ENCODE assay signal across 10 mouse cellular contexts in the genomic region with DNA sequence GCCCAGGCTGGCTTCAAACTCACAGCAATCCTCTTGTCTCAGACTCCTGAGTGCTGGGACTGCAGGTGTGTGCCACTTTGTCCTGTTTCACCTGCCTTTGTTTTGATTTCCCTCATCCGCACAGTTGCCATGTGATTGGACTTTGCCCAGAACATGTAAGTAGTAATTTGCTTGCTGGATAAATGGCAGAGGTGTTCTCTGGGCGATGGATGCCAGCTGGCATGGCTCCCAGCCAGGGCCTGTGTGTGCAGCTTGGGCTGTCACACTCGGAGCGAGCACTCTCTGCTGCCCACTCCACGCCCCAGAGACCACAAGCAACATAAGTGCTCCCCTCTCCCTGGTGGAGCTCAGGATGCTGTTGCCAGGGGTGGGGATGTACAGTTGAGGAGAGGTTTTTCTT. TPM values are rescaled to one million over a fixed set of nuclear protein-coding genes. Genes with fewer than 3 reads are reported as not detected.
A peak's percentile ranks its signal among the peaks of the same experiment; 100 is the strongest.
DNase-seq lines count a peak whose midpoint lies in the region; ATAC-seq and TF ChIP-seq lines count a peak whose summit lies in the region.
"Had no signal": no experiment of that assay in that cellular context is flagged by ENCODE, and none has a peak within 500 bp of the region (broad histone marks: within the 10 kb centered on the region; RNA-seq: fewer than 3 reads in every experiment).

No protein-coding gene starts in this region.

- peaks cover 8% of the 10 kb centered on the region; the same call in 1 of the 2 replicates for H3K4me1 ChIP-seq in forebrain, embryonic 16.5 days (replicated peaks; ENCODE audit: control insufficient read depth, insufficient read depth, low read length)
- peaks cover 15% of the 10 kb centered on the region; the same call in 1 of the 2 replicates for H3K4me1 ChIP-seq in forebrain, embryonic 13.5 days
- no peaks in the 10 kb centered on the region for H3K4me1 ChIP-seq in intestine, embryonic 16.5 days (ENCODE audit: control insufficient read depth, insufficient read depth, low read length)

- no peak for TF ChIP-seq CTCF in left cerebral cortex, adult 2 months (IDR thresholded peaks at IDR 0.05)

- intact Hi-C loops in left cerebral cortex, adult 2 months (cut with DNase I), result no loop called here

- peaks cover 12% of the 10 kb centered on the region; the same call in 1 of the 2 replicates for H3K27me3 ChIP-seq in forebrain, embryonic 16.5 days (replicated peaks; ENCODE audit: control insufficient read depth, insufficient read depth, low read length)
- H3K27me3 ChIP-seq in forebrain, embryonic 13.5 days, result peaks cover 18% of the 10 kb centered on the region
- H3K27me3 ChIP-seq in intestine, embryonic 16.5 days (replicated peaks; ENCODE audit: control insufficient read depth, insufficient read depth, low read length), result peaks cover 6% of the 10 kb centered on the region

- no peaks in the 10 kb centered on the region for H3K36me3 ChIP-seq in forebrain, embryonic 16.5 days (ENCODE audit: control insufficient read depth, insufficient read depth)
- H3K36me3 ChIP-seq in forebrain, embryonic 13.5 days (ENCODE audit: poor library complexity, severe bottlenecking), result no peaks in the 10 kb centered on the region
- H3K36me3 ChIP-seq in intestine, embryonic 16.5 days (ENCODE audit: control insufficient read depth, insufficient read depth, low read length), result no peaks in the 10 kb centered on the region
- H3K36me3 ChIP-seq: midbrain, embryonic 10.5 days had no signal

- ATAC-seq in forebrain, embryonic 16.5 days, result 0 out of 2 replicates have a peak, but pooled peaks have one; percentile 15
- ATAC-seq in forebrain, embryonic 13.5 days, result no peak
- peak; percentile 53 for ATAC-seq in intestine, embryonic 16.5 days
- no peak for ATAC-seq in inflammation-experienced regulatory T-cells, adult 6 months

- 23% methylated on average over 5 of the region's 5 CpGs for WGBS in forebrain, embryonic 16.5 days
- 68% methylated on average over 5 of the region's 5 CpGs for WGBS in forebrain, embryonic 13.5 days
- 57% methylated on average over 5 of the region's 5 CpGs for WGBS in intestine, embryonic 16.5 days
- 18% methylated on average over 5 of the region's 5 CpGs for WGBS in large intestine, adult 2 months

- H3K4me2 ChIP-seq in forebrain, embryonic 16.5 days (ENCODE audit: low read length), result no peak overlapping the region
- H3K4me2 ChIP-seq in forebrain, embryonic 13.5 days, result no peak overlapping the region
- no peak overlapping the region for H3K4me2 ChIP-seq in intestine, embryonic 16.5 days (ENCODE audit: low read depth, low read length)

- no peak overlapping the region for H3K4me3 ChIP-seq in forebrain, embryonic 16.5 days (replicated peaks; ENCODE audit: low read length)
- no peak overlapping the region for H3K4me3 ChIP-seq in forebrain, embryonic 13.5 days
- H3K4me3 ChIP-seq in left cerebral cortex, adult 2 months, result no peak overlapping the region
- H3K4me3 ChIP-seq in intestine, embryonic 16.5 days (ENCODE audit: low read length), result no peak overlapping the region
- H3K4me3 ChIP-seq: midbrain, embryonic 10.5 days had no signal

- H3K9ac ChIP-seq in forebrain, embryonic 16.5 days (replicated peaks; ENCODE audit: low read depth, low read length), result no peak overlapping the region
- no peak overlapping the region for H3K9ac ChIP-seq in forebrain, embryonic 13.5 days
- no peak overlapping the region for H3K9ac ChIP-seq in intestine, embryonic 16.5 days (ENCODE audit: low read depth, low read length)

- H3K27ac ChIP-seq in forebrain, embryonic 16.5 days (ENCODE audit: low read length), result no peak overlapping the region
- H3K27ac ChIP-seq in forebrain, embryonic 13.5 days, result no peak overlapping the region
- H3K27ac ChIP-seq in left cerebral cortex, adult 2 months, result no peak overlapping the region
- no peak overlapping the region for H3K27ac ChIP-seq in intestine, embryonic 16.5 days (ENCODE audit: low read length)
- H3K27ac ChIP-seq: midbrain, embryonic 10.5 days had no signal

- H3K9me3 ChIP-seq in forebrain, embryonic 16.5 days (ENCODE audit: control insufficient read depth, low read length), result no peaks in the 10 kb centered on the region
- no peaks in the 10 kb centered on the region for H3K9me3 ChIP-seq in forebrain, embryonic 13.5 days (replicated peaks)
- H3K9me3 ChIP-seq in intestine, embryonic 16.5 days (ENCODE audit: control insufficient read depth, low read length), result no peaks in the 10 kb centered on the region
- H3K9me3 ChIP-seq: midbrain, embryonic 10.5 days had no signal

- peak; percentile 17 to 57 for DNase-seq in left cerebral cortex, adult 18-20 months (ENCODE audit: low spot score in 2 of 2)
- no peak for DNase-seq in left cerebral cortex, adult 2 months (ENCODE audit: extremely low spot score in 1 of 2, low spot score in 2 of 2)
- peak; percentile 94 for DNase-seq in large intestine, adult 2 months (ENCODE audit: low read depth, low spot score)
- DNase-seq: cerebellum, adult 11-12 months; lung, adult 2 months had no signal

RNA-seq across cellular contexts. Expression of a gene that starts 53.9 kb away (rescaled TPM):
- 7.4 and 20.3 TPM in 2 replicates for polyA plus RNA-seq in forebrain, embryonic 16.5 days (2015; fragmentation: Nextera tagmentation; extraction: Ambion mirVana)
- 9.7 and 9.8 TPM in 2 replicates for polyA plus RNA-seq in forebrain, embryonic 13.5 days (2015; fragmentation: Nextera tagmentation; extraction: Ambion mirVana)
- total RNA-seq in left cerebral cortex, adult 18-20 months (2021), result 100 to 1,000 TPM; 188 to 195 TPM
- 100 to 1,000 TPM; 243 to 258 TPM for total RNA-seq in left cerebral cortex, adult 2 months (2021)
- polyA plus RNA-seq in intestine, embryonic 16.5 days (2015; fragmentation: Nextera tagmentation; extraction: Ambion mirVana), result 2.0 and 2.5 TPM in 2 replicates
- 5.2 and 11.0 TPM in 2 replicates for polyA plus RNA-seq in large intestine, adult 2 months (2012; rRNA removed)
- 1 to 10 TPM; 3.4 to 8.2 (median 8.2) TPM for polyA plus RNA-seq in inflammation-experienced regulatory T-cells, adult 6 months (2017; shearing (Covaris generic))

Comparison
In these comparisons a context has a peak if more than half of its experiments do, and no peak if none do; other contexts are left out.
1. ATAC-seq: peak in forebrain, embryonic 16.5 days (single experiment) and intestine, embryonic 16.5 days (single experiment); none in forebrain, embryonic 13.5 days (single experiment) and inflammation-experienced regulatory T-cells, adult 6 months (single experiment).
2. DNase-seq: peak in left cerebral cortex, adult 18-20 months (2 of 2) and large intestine, adult 2 months (single experiment); none in left cerebral cortex, adult 2 months (0 of 2).